Mouse (Mus musculus) ES-E14 (cell line): Measurements from ENCODE around the gene Donson. TPM values are rescaled to one million over a fixed set of nuclear protein-coding genes. Genes with fewer than 3 reads are reported as not detected.

ENCODE experiments used
- DNase-seq: peaks from one replicate; pipeline ENCODE4 v3.0.0-alpha.2; 2013; ENCODE audit warnings: low read depth, low spot score
- H3K27ac ChIP-seq: 2 replicates; pipeline ENCODE4 v1.5.1; 2012; ENCODE audit warnings: low read depth, mild to moderate bottlenecking, low read length, moderate library complexity, mixed read lengths; ENCODE audit not compliant: poor library complexity, insufficient read depth, severe bottlenecking
- H3K36me3 ChIP-seq: 2 replicates; pipeline ENCODE4 v1.6.1; 2012; ENCODE audit warnings: mild to moderate bottlenecking, low read length, moderate library complexity, mixed read lengths; ENCODE audit not compliant: control insufficient read depth, poor library complexity, insufficient read depth, severe bottlenecking
- H3K4me1 ChIP-seq, 2 experiments: fragments of 150-350 bp in 1 of 2; sonication (generic) in 1 of 2; 2 replicates each; pipeline ENCODE4 v1.6.1; 2012; ENCODE audit warnings: low read length in 2 of 2, mild to moderate bottlenecking in 1 of 2, mixed read lengths in 1 of 2; ENCODE audit not compliant: control insufficient read depth in 2 of 2, insufficient read depth in 2 of 2, poor library complexity in 1 of 2
- H3K4me3 ChIP-seq, 2 experiments: fragments of 150-350 bp in 1 of 2; sonication (generic) in 1 of 2; 2 replicates each; pipeline ENCODE4 v1.5.1; 2012; ENCODE audit warnings: low read length in 2 of 2, low read depth in 1 of 2, mild to moderate bottlenecking in 1 of 2, mixed read lengths in 1 of 2; ENCODE audit not compliant: insufficient read depth in 1 of 2, poor library complexity in 1 of 2, severe bottlenecking in 1 of 2
- H3K9ac ChIP-seq: 2 replicates; pipeline ENCODE4 v1.6.1; 2012; ENCODE audit warnings: low read depth, mild to moderate bottlenecking, low read length, mixed read lengths; ENCODE audit not compliant: poor library complexity, insufficient read depth, severe bottlenecking
- H3K9me3 ChIP-seq: fragments of 150-350 bp; sonication (generic); 2 replicates; pipeline ENCODE4 v1.6.1; 2012; ENCODE audit warnings: low read depth, mild to moderate bottlenecking, low read length; ENCODE audit not compliant: control insufficient read depth, insufficient read depth
- CHD2 ChIP-seq: IDR thresholded peaks from 2 replicates; pipeline ENCODE4 v1.6.1; 2014; ENCODE audit warnings: mild to moderate bottlenecking, low read depth, low read length, inconsistent platforms
- HCFC1 ChIP-seq: IDR thresholded peaks from 2 replicates; pipeline ENCODE4 v1.6.1; 2012; ENCODE audit warnings: low read length, inconsistent platforms, borderline replicate concordance; ENCODE audit not compliant: insufficient read depth
- MAFK ChIP-seq: IDR thresholded peaks from 2 replicates; pipeline ENCODE4 v1.6.1; 2014; ENCODE audit warnings: mild to moderate bottlenecking, low read depth, low read length, inconsistent platforms; ENCODE audit not compliant: insufficient read depth
- ZC3H11A ChIP-seq: IDR thresholded peaks from 2 replicates; pipeline ENCODE4 v1.6.1; 2012; ENCODE audit warnings: low read depth, mild to moderate bottlenecking, inconsistent platforms, low read length, borderline replicate concordance
- ZNF384 ChIP-seq: IDR thresholded peaks from 2 replicates; pipeline ENCODE4 v1.6.1; 2012; ENCODE audit warnings: low read depth, low read length, inconsistent platforms
- in situ Hi-C, 2 experiments: fragments of 600-800 bp; cut with MboI; formaldehyde crosslinking; loops; one replicate each; pipeline ENCODE4 v1.15.1; 2025; ENCODE audit warnings: low sequenced_read_pairs in 2 of 2, inconsistent platforms in 1 of 2; ENCODE audit not compliant: unreplicated experiment in 2 of 2
- total RNA-seq: library from RNA; depleted of rRNA; stranded (reverse); fragments of 300-350 nt; gene quantifications from 2 replicates; pipeline ENCODE4 v1.2.3, GENCODE M21; 2012; rRNA removed

The Donson gene
- total RNA-seq, 1 experiment = 38.8 TPM

GRCm38 (mm10) chr16:91629749-91630148, 58.8 kb downstream of the Donson start:
- Histone ChIP-seq H3K9ac (no peak overlapping the region), H3K4me3 (no peak overlapping the region), H3K9me3 (no peaks in the 10 kb centered on the region), H3K36me3 (peaks cover 76% of the 10 kb centered on the region), H3K27ac (no peak overlapping the region), H3K4me1 (no peaks in the 10 kb centered on the region)
- DNase-seq = no peak
- in situ Hi-C loops = no loop called here
- TF ChIP-seq ZC3H11A = no peak
- no peak for TF ChIP-seq ZNF384

DNA sequence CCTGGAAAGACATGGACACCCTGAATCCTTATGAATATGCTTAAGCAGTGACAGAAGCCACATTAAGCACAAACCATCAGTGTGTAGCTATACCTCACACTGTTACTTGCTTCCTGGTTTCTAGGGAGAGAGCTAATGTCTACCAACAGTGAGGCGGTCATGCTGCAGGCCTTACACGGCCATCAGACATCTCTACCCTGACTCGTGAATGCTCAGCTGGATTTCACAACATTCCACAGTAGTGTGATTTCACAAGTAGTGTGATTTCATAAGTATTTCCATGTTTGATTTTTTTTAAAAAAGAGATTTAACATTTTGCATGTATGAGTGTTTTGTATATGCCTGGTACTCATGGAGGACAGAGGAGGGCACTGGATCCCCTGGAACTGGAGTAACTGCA, 59.9 kb downstream of the Donson start:
- H3K9ac ChIP-seq = no peak overlapping the region
- H3K27ac ChIP-seq = no peak overlapping the region
- no peaks in the 10 kb centered on the region for H3K4me1 ChIP-seq
- in situ Hi-C loops = no loop called here
- no peak for DNase-seq
- no peak for TF ChIP-seq ZC3H11A
- TF ChIP-seq MAFK = no peak
- no peak for TF ChIP-seq HCFC1
- no peak for TF ChIP-seq ZNF384
- no peak for TF ChIP-seq CHD2
- H3K4me3 ChIP-seq = no peak overlapping the region
- H3K9me3 ChIP-seq = no peaks in the 10 kb centered on the region
- peaks cover 79% of the 10 kb centered on the region for H3K36me3 ChIP-seq

DNA sequence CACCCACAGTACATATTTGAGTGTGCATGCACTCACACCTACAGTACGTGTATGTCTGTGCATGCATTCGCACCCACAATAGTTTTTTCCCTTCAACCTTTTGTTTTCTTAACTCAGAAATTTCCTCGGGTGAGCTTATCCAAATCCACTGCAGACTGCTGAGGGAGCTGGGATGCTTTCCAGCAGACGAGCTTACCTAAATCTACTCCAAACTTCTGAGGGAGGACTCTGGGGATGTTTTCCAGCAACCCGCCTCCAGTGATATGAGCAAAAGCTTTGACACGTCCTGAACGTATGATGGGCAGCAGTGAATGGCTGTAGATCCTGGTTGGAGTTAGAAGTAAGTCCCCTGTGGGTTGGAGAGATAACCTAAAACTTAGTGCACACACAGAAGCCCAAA, 60.7 kb downstream of the Donson start:
- Histone ChIP-seq H3K36me3 (peaks cover 80% of the 10 kb centered on the region), H3K9me3 (no peaks in the 10 kb centered on the region), H3K4me1 (no peaks in the 10 kb centered on the region), H3K27ac (no peak overlapping the region), H3K9ac (no peak overlapping the region), H3K4me3 (no peak overlapping the region)
- TF ChIP-seq MAFK (no peak), HCFC1 (no peak), ZNF384 (no peak), ZC3H11A (no peak), CHD2 (no peak)
- in situ Hi-C loops = no loop called here
- no peak for DNase-seq

Other genes with a start within 250 kb of the Donson start
- gene Ifnar1, start 203.5 kb downstream of the Donson start, total RNA-seq = 42.2 and 56.2 TPM in 2 replicates
- 7.0 and 8.8 TPM in 2 replicates for gene Ifngr2, start 141.7 kb downstream of the Donson start, total RNA-seq
- gene Tmem50b, start 91.0 kb downstream of the Donson start, total RNA-seq = 11.8 and 14.1 TPM in 2 replicates
- gene Dnajc28, start 69.7 kb downstream of the Donson start, total RNA-seq = 1.6 and 1.7 TPM in 2 replicates
- 399 and 435 TPM in 2 replicates for gene Gart, start 41.8 kb downstream of the Donson start, total RNA-seq
- 172 and 181 TPM in 2 replicates for gene Son, start 41.3 kb downstream of the Donson start, total RNA-seq
- gene Cryzl1, start 40.2 kb upstream of the Donson start, total RNA-seq = 19.0 and 29.7 TPM in 2 replicates
- 28.6 and 35.8 TPM in 2 replicates for gene Itsn1, start 40.5 kb upstream of the Donson start, total RNA-seq